Mouse (Mus musculus): Measurements from ENCODE around the gene Ncor2. TPM values are rescaled to one million over a fixed set of nuclear protein-coding genes. Genes with fewer than 3 reads are reported as not detected.

Ncor2 gene
- total RNA-seq, 1 experiment from 2014 or later, result 10.7 TPM

Other genes with a start within 250 kb of the Ncor2 start
- not detected in 2 replicates for gene Rflna, start 176.0 kb downstream of the Ncor2 start, total RNA-seq (2017)
- 35.7 and 45.6 TPM in 2 replicates for gene Scarb1, start 161.9 kb upstream of the Ncor2 start, total RNA-seq (2017)
- 0.63 and 1.6 TPM in 2 replicates for gene Gm10382, start 210.1 kb upstream of the Ncor2 start, total RNA-seq (2017)
- gene Ubc, start 211.0 kb upstream of the Ncor2 start, total RNA-seq (2017), result 339 and 386 TPM in 2 replicates

Data from hematopoietic stem cell, adult 5-6 weeks (primary cell).